Mouse (Mus musculus): ENCODE data around the gene Opn1sw.
"Not testable (repeated sequence)": the region's sequence is repeated elsewhere in the genome, so short reads cannot be mapped to it uniquely, and the experiment has no call there.

Gene Opn1sw

GRCm38 (mm10) chr6:29347665-29348370 is 40.5 kb downstream of the Opn1sw start, which contains the start of gene Calu:
Calu (plus strand) TSS chr6:29348069.
- in situ Hi-C loops (cut with MboI; ENCODE audit: low sequenced_read_pairs): no loop called here

- in situ Hi-C loops (cut with MboI; ENCODE audit: low sequenced_read_pairs): no loop called here
Observed at GRCm38 (mm10) chr6:29347189-29347588, 41.1 kb downstream of the Opn1sw start.

DNA sequence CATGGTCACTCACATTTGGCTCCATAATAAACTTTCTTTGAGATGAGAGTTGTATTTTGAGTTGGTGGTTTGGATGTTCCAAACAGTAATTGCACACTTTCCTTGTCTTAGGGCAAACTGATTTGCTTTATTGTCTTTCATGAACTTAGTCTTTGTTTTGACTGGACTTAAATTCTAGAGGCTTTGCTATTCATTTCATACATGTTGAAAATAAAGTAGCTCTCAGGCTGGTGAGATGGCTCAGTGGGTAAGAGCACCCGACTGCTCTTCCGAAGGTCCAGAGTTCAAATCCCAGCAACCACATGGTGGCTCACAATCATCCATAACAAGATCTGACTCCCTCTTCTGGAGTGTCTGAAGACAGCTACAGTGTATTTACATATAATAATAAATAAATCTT is 41.8 kb downstream of the Opn1sw start:
- in situ Hi-C loops (cut with MboI; ENCODE audit: low sequenced_read_pairs): not testable (repeated sequence)

DNA sequence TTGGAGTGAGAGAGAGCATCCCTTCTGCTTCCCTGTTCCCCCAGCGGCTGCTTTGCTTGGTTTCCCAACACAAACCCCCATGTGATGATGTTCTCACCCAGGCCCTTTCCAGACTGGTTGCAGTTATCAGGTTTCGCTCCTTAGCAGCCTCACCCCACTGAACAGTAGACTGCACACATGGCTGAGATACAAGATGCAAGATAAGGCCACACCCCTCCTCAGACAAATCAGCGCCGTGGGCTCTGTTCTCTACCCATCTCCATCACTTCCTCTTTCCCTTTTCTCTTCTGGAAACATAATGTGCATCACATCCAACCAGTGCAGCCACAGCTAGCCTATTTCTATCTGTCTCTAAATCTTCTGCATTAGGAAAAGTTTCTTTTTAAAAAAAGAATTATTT is 58.8 kb downstream of the Opn1sw start:
- in situ Hi-C loops (cut with MboI; ENCODE audit: low sequenced_read_pairs): no loop called here

- in situ Hi-C loops (cut with MboI; ENCODE audit: low sequenced_read_pairs): no loop called here
Observed at GRCm38 (mm10) chr6:29326961-29327360, 61.3 kb downstream of the Opn1sw start.
